Mouse (Mus musculus): Measurements from ENCODE around the gene Tatdn3. TPM values are rescaled to one million over a fixed set of nuclear protein-coding genes. Genes with fewer than 3 reads are reported as not detected.

The Tatdn3 gene
- polyA plus RNA-seq, 1 experiment: 19.1 TPM

GRCm38 (mm10) chr1:191063700-191064099 is 968 bp upstream of the Tatdn3 start:
- Histone ChIP-seq H3K4me3 (ENCODE audit: insufficient read depth, low read length) (peak overlapping the region; percentile 86), H3K27ac (ENCODE audit: insufficient read depth, low read depth, low read length) (no peak overlapping the region), H3K4me1 (ENCODE audit: control insufficient read depth, insufficient read depth, low read length) (peaks cover 12% of the 10 kb centered on the region)
- TF ChIP-seq CTCF (IDR thresholded peaks at IDR 0.05; ENCODE audit: low read depth, low read length) (no peak), POLR2A (IDR thresholded peaks at IDR 0.05; ENCODE audit: borderline replicate concordance, low read depth, low read length) (no peak)

GRCm38 (mm10) chr1:191062241-191062780 is 421 bp downstream of the Tatdn3 start:
- Histone ChIP-seq H3K27ac (ENCODE audit: insufficient read depth, low read depth, low read length) (peak overlapping the region; percentile 51), H3K4me3 (ENCODE audit: insufficient read depth, low read length) (peak overlapping the region; percentile 86), H3K4me1 (ENCODE audit: control insufficient read depth, insufficient read depth, low read length) (peaks cover 12% of the 10 kb centered on the region)
- no peak for TF ChIP-seq CTCF (IDR thresholded peaks at IDR 0.05; ENCODE audit: low read depth, low read length)
- no peak for TF ChIP-seq POLR2A (IDR thresholded peaks at IDR 0.05; ENCODE audit: borderline replicate concordance, low read depth, low read length)

GRCm38 (mm10) chr1:191057461-191057860 is 5.3 kb downstream of the Tatdn3 start:
- Histone ChIP-seq H3K4me3 (ENCODE audit: insufficient read depth, low read length) (no peak overlapping the region), H3K27ac (ENCODE audit: insufficient read depth, low read depth, low read length) (no peak overlapping the region), H3K4me1 (ENCODE audit: control insufficient read depth, insufficient read depth, low read length) (peaks cover 11% of the 10 kb centered on the region)
- TF ChIP-seq CTCF (IDR thresholded peaks at IDR 0.05; ENCODE audit: low read depth, low read length) (no peak), POLR2A (IDR thresholded peaks at IDR 0.05; ENCODE audit: borderline replicate concordance, low read depth, low read length) (no peak)

GRCm38 (mm10) chr1:191055533-191055873 is 7.2 kb downstream of the Tatdn3 start:
- peaks cover 8% of the 10 kb centered on the region for H3K4me1 ChIP-seq (ENCODE audit: control insufficient read depth, insufficient read depth, low read length)
- no peak overlapping the region for H3K27ac ChIP-seq (ENCODE audit: insufficient read depth, low read depth, low read length)
- no peak overlapping the region for H3K4me3 ChIP-seq (ENCODE audit: insufficient read depth, low read length)
- TF ChIP-seq CTCF (IDR thresholded peaks at IDR 0.05; ENCODE audit: low read depth, low read length) (no peak), POLR2A (IDR thresholded peaks at IDR 0.05; ENCODE audit: borderline replicate concordance, low read depth, low read length) (no peak)

DNA sequence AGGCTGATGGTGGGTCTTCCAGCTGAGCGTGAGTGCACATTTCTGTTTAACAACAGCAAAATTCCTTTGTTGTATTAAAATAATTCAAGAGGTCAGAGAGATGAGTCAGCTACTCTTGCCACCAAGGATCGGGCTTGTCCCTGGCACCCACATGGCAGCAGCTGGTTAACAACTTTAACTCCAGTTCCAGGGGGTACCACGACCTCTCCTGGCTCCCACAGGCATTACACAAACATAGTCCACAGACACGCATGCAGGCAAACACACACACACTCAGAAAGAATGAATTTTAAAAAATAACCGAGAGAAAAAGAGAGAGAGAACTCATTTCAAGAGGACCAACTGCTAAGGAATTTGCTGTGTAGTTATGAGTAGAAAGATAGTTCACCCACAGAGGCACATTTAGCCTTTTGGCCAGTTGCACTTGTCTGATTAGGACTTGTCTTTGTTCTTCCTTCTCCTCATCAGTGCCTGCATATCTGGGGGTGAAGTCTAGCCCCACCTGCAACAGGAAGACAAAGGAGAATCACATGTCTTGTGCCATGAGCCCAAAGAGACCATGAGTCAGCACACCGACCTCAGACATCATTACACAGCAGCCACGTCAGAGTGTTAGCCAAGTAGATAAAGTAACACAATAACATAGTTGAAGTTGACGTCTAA is 7.7 kb downstream of the Tatdn3 start:
- Histone ChIP-seq H3K4me1 (ENCODE audit: control insufficient read depth, insufficient read depth, low read length) (peaks cover 8% of the 10 kb centered on the region), H3K4me3 (ENCODE audit: insufficient read depth, low read length) (no peak overlapping the region), H3K27ac (ENCODE audit: insufficient read depth, low read depth, low read length) (no peak overlapping the region)
- peak; percentile 28; the same call in 1 of the 2 replicates for TF ChIP-seq CTCF (IDR thresholded peaks at IDR 0.05; ENCODE audit: low read depth, low read length)
- no peak for TF ChIP-seq POLR2A (IDR thresholded peaks at IDR 0.05; ENCODE audit: borderline replicate concordance, low read depth, low read length)

GRCm38 (mm10) chr1:191053555-191053954 is 9.2 kb downstream of the Tatdn3 start:
- Histone ChIP-seq H3K4me1 (ENCODE audit: control insufficient read depth, insufficient read depth, low read length) (peaks cover 8% of the 10 kb centered on the region), H3K4me3 (ENCODE audit: insufficient read depth, low read length) (no peak overlapping the region), H3K27ac (ENCODE audit: insufficient read depth, low read depth, low read length) (no peak overlapping the region)
- TF ChIP-seq POLR2A (IDR thresholded peaks at IDR 0.05; ENCODE audit: borderline replicate concordance, low read depth, low read length): no peak
- TF ChIP-seq CTCF (IDR thresholded peaks at IDR 0.05; ENCODE audit: low read depth, low read length): no peak

GRCm38 (mm10) chr1:191046231-191046824 is 16.4 kb downstream of the Tatdn3 start:
- Histone ChIP-seq H3K4me1 (ENCODE audit: control insufficient read depth, insufficient read depth, low read length) (no peaks in the 10 kb centered on the region; the same call in 1 of the 2 replicates), H3K4me3 (ENCODE audit: insufficient read depth, low read length) (no peak overlapping the region), H3K27ac (ENCODE audit: insufficient read depth, low read depth, low read length) (no peak overlapping the region)
- TF ChIP-seq POLR2A (IDR thresholded peaks at IDR 0.05; ENCODE audit: borderline replicate concordance, low read depth, low read length) (no peak), CTCF (IDR thresholded peaks at IDR 0.05; ENCODE audit: low read depth, low read length) (no peak)

DNA sequence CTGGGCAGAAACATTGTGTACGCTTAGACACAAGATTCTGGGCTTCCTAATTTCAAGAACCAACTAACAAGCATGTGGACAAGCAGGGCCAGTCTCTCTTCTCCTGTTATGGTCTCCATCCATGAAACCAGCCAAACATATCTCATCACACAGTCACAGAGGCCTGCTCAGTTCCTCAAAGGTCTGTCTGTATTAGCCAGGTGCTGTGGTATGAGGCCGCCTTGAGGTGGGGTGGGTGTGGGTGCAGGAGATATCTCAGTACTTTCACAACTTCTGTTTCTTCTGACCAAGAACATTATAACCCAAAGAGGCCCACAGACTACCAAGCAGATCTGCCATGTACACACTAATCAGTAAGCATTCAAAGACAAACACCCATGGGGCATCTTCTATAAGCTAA is 17.5 kb downstream of the Tatdn3 start:
- no peak for TF ChIP-seq CTCF (IDR thresholded peaks at IDR 0.05; ENCODE audit: low read depth, low read length)
- TF ChIP-seq POLR2A (IDR thresholded peaks at IDR 0.05; ENCODE audit: borderline replicate concordance, low read depth, low read length): no peak
- no peaks in the 10 kb centered on the region; the same call in 1 of the 2 replicates for H3K4me1 ChIP-seq (ENCODE audit: control insufficient read depth, insufficient read depth, low read length)
- H3K27ac ChIP-seq (ENCODE audit: insufficient read depth, low read depth, low read length): no peak overlapping the region
- H3K4me3 ChIP-seq (ENCODE audit: insufficient read depth, low read length): no peak overlapping the region

DNA sequence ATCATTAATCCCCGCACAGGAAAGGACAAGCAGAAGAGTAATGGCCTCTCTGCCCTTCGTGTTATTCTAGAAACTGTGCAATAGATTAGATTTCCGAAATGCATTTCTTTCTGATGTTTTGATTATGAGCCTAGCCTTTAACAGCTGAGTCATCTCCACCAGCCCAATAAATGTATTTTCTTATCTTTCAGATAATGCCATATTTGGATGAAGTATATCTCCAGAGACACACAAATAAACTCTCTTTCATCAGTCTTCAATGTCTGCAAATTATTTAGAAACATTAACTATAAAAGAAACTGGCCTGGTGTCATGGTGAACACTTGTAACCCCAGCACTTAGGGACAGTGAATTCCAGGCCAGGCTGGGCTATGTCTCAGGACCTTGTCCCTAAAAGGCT is 20.0 kb downstream of the Tatdn3 start:
- Histone ChIP-seq H3K27ac (ENCODE audit: insufficient read depth, low read depth, low read length) (no peak overlapping the region), H3K4me3 (ENCODE audit: insufficient read depth, low read length) (no peak overlapping the region), H3K4me1 (ENCODE audit: control insufficient read depth, insufficient read depth, low read length) (no peaks in the 10 kb centered on the region; the same call in 1 of the 2 replicates)
- TF ChIP-seq CTCF (IDR thresholded peaks at IDR 0.05; ENCODE audit: low read depth, low read length) (no peak), POLR2A (IDR thresholded peaks at IDR 0.05; ENCODE audit: borderline replicate concordance, low read depth, low read length) (no peak)

GRCm38 (mm10) chr1:191042106-191042505 is 20.6 kb downstream of the Tatdn3 start:
- TF ChIP-seq POLR2A (IDR thresholded peaks at IDR 0.05; ENCODE audit: borderline replicate concordance, low read depth, low read length): no peak
- TF ChIP-seq CTCF (IDR thresholded peaks at IDR 0.05; ENCODE audit: low read depth, low read length): no peak
- H3K4me1 ChIP-seq (ENCODE audit: control insufficient read depth, insufficient read depth, low read length): no peaks in the 10 kb centered on the region; the same call in 1 of the 2 replicates
- no peak overlapping the region for H3K27ac ChIP-seq (ENCODE audit: insufficient read depth, low read depth, low read length)
- H3K4me3 ChIP-seq (ENCODE audit: insufficient read depth, low read length): no peak overlapping the region

Measured in bone marrow macrophage, adult 2 months (primary cell).